Mouse (Mus musculus) gastrocnemius, postnatal 4 days (tissue): ENCODE results near the gene Farp1. TPM values are rescaled to one million over a fixed set of nuclear protein-coding genes. Genes with fewer than 3 reads are reported as not detected.

Experiments
- total RNA-seq, 2 experiments: library from RNA; stranded (reverse); gene quantifications; 2 replicates each; pipeline ENCODE4 v1.2.3; 2021

Farp1 gene
- total RNA-seq, 2 experiments from 2014 or later = 64.2 to 65.8 TPM

Other genes with a start within 250 kb of the Farp1 start
- gene Ipo5, start 124.0 kb upstream of the Farp1 start, total RNA-seq = 100 to 1,000 TPM; 111 to 112 TPM